Mouse (Mus musculus) cerebellum, postnatal 36 days (tissue): ENCODE results near the gene Opn4.
A peak's percentile ranks its signal among the peaks of the same experiment; 100 is the strongest.

Experiments
- DNase-seq, 2 experiments: peaks; one replicate each; pipeline ENCODE4 v3.0.0; 2021 to 2022; ENCODE audit warnings: mixed read lengths in 2 of 2

Gene Opn4

GRCm38 (mm10) chr14:34590743-34591675 lies 8.9 kb downstream of the Opn4 start:
- DNase-seq = no peak

- no peak for DNase-seq
Observed at GRCm38 (mm10) chr14:34590017-34590570, 9.8 kb downstream of the Opn4 start.

GRCm38 (mm10) chr14:34589185-34589713 lies 10.7 kb downstream of the Opn4 start:
- DNase-seq = no peak

GRCm38 (mm10) chr14:34588498-34588897 lies 11.4 kb downstream of the Opn4 start, which contains the start of gene Ldb3:
Gene Ldb3, minus strand, starts transcription at chr14:34588682.
- no peak for DNase-seq

GRCm38 (mm10) chr14:34588005-34588404 lies 11.9 kb downstream of the Opn4 start:
- no peak for DNase-seq

- no peak for DNase-seq
Observed at GRCm38 (mm10) chr14:34586871-34587270, 13.1 kb downstream of the Opn4 start.

- no peak for DNase-seq
Observed at GRCm38 (mm10) chr14:34585358-34586105, 14.4 kb downstream of the Opn4 start.

- no peak for DNase-seq
Observed at GRCm38 (mm10) chr14:34582740-34583427, 17.1 kb downstream of the Opn4 start.

GRCm38 (mm10) chr14:34576858-34577257 lies 23.1 kb downstream of the Opn4 start:
- DNase-seq = no peak

DNA sequence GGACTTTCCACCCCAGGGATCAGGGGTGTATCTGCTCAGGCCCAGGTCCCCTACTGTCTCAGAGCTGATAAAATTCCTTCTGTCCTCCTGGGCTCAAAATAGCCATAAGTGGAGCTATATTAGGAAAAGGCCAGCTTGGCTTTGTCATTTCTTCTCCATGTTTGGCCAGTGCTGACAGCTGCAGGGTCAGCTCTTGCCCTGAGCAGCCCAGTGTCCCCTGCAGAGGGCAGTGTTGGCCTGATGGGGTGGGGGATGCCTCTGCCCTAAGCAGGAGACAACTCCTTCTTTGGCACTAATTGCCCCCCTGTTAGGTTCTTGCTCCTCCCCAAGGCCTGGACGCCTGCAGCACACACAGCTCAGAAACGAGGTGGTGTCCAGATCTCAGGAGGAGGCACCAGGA lies 25.9 kb downstream of the Opn4 start:
- no peak for DNase-seq

- no peak for DNase-seq
Observed at GRCm38 (mm10) chr14:34573348-34573913, 26.5 kb downstream of the Opn4 start.

DNA sequence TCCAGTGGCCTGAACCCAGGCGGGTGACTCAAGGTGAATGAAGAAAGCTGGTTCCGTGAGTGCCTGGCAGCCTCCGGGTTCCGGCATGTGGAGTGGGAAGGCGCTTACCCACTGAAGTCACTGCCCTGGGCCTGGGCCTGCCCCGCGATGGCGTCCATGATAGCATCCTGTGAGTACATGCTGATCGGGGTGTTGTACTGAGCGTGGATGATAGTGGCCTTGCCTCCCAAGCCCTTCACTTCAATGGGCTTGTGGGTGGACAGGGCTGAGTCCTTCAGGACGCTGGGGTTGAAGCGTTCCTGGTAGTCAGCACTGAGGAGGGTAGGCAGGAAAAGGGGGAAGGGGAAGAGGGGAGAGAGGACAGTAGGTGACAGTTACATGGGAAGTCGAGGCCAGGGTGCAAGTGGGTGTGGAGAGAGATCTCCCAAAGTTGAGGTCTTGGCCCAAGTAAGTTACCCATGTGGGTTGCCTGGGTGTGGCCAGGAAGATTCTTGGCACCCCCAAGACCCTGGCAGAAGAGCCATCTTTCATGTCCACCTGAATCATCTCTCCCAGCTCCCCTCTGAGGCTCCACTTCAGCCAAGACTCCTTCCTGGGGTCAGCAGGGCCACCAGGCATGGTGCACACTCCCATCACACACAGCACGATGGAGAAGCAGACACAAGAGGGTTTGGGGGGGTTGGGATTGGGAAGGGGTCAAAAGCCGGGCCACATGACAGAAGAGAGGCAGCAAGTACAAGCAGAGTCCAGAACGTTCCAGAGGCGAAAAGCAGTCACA lies 28.1 kb downstream of the Opn4 start:
- DNase-seq = no peak

GRCm38 (mm10) chr14:34570903-34571302 lies 29.0 kb downstream of the Opn4 start:
- no peak for DNase-seq

DNA sequence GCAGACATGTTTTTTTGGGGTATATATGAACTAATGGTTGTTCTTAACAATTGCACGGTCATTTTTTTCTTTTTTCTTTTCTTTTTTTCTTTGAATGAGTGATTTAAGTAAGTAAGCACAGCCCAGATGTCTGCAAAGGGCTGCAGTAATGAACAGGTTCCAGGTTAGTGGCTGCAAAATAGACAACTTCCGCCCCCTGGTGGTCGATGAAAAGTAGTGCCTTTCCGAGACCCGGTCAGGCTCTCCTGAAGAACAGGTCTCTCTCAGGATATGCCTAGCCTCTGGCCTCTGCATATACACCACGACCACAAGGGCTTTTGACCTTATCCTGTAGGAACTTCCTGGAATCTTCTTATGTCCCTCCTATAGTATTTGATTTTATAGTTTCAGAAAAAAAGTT lies 29.6 kb downstream of the Opn4 start:
- DNase-seq = peak; percentile 89 to 90

- no peak for DNase-seq
Observed at GRCm38 (mm10) chr14:34569534-34570194, 30.3 kb downstream of the Opn4 start.

- no peak for DNase-seq
Observed at GRCm38 (mm10) chr14:34568626-34569025, 31.3 kb downstream of the Opn4 start.

DNA sequence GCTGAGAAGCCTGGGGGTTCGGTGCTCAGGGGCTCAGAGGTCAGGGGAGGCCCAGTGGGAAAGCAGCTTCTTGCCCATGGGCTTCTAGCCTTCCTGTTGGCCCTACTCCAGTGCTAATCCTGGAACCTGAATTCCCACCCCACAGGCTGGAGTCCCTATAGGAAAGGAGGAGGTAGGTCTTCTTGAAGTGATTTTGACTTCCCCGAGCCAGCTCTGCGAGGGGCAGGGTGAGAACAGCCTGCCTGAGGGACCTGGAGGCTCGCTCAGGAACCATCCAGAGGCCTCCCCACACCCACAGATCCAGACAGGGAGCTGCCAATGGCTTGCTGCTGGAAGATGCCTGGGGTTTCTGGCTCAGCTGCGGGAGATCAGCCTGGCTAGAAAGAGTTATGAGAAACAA lies 32.2 kb downstream of the Opn4 start:
- DNase-seq = no peak

DNA sequence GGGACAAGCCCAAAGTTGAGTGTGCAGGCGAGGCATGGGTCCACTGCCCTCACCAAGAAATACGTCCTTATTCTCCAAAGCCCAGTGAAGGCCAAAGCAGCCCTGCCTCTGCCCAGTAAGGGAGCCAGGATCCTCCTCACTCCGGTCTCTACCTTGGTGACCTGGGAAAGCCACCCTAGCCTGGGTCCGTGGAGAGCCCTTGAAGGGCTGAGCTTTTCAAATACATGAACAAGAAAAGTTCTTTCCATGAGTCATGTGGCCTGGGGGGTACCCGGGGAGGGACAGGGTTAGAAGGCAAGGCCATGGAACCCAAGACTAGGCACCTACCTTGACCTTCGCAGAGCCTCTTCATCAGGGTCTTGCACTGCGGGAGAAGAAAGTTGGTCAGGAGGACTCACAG lies 33.4 kb downstream of the Opn4 start:
- DNase-seq = no peak

DNA sequence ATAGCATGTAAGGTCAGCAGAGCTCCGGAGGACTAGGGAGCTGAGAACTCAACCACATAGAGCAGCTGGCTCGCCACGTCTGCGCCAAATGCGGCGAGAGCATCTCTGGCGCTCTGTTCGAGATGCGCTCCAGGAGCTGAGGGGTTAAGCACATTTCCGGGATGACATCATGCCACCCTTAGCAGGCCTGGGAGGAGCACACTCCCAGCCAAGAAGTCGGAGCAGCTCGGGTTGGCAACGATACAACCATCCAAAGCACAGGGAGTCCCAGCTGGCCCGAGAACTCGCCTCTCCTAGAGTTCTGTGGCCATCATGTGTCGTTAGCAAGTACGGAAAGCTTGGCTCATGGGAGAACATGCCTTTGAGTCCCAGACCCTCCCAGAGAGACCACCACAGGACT lies 34.2 kb downstream of the Opn4 start:
- DNase-seq = peak; percentile 26

DNA sequence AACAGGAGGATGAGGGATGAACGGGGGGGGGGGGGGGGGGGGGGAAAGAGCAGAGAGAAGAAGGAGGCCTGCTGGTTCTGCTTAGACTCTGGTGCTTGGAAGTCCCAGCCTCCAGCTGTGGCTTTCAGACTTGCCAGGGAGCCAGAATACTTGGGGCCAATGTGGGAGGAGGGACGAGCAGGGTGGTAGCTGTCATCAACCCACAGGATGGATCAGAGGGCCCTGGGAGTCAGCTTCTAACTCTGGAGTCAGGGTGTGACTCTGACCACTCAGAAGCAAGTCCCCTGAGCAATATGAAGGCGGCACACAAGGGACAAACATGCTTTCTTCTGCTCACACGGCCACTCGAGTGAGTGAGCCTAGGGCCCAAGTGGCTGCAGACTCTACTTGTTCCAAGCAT lies 35.3 kb downstream of the Opn4 start:
- DNase-seq = no peak

GRCm38 (mm10) chr14:34562393-34562792 lies 37.5 kb downstream of the Opn4 start:
- DNase-seq = no peak
